Mouse (Mus musculus) lung, postnatal 0 days (tissue): ENCODE measurements around the gene Gpc1.

Experiments
- CTCF ChIP-seq: IDR thresholded peaks from 2 replicates; pipeline ENCODE4 v1.5.1; 2016; ENCODE audit warnings: antibody characterized with exemption, mild to moderate bottlenecking
- EP300 ChIP-seq: IDR thresholded peaks from 2 replicates; pipeline ENCODE4 v1.6.1; 2016; ENCODE audit warnings: antibody characterized with exemption, mild to moderate bottlenecking, control low read depth

- no peak for TF ChIP-seq CTCF
- no peak for TF ChIP-seq EP300
Observed at GRCm38 (mm10) chr1:92881982-92882381, 50.5 kb downstream of the Gpc1 start.
